Mouse (Mus musculus) intestine, postnatal 0 days (tissue): ENCODE results near the gene Espn. TPM values are rescaled to one million over a fixed set of nuclear protein-coding genes. Genes with fewer than 3 reads are reported as not detected.

Source experiments
- ATAC-seq: fragments of 200-750 bp; cut with Nextera tagmentation; 2 replicates; pipeline ENCODE4 v1.8.0; 2017; ENCODE audit warnings: mild to moderate bottlenecking, moderate TSS enrichment, moderate library complexity
- H3K27ac ChIP-seq: fragments of 300-500 bp; sonication (generic); 2 replicates; pipeline ENCODE4 v1.5.1; 2014; ENCODE audit warnings: mild to moderate bottlenecking, low read depth, low read length, moderate library complexity
- H3K27me3 ChIP-seq: fragments of 300-500 bp; sonication (generic); replicated peaks from 2 replicates; pipeline ENCODE4 v1.6.1; 2014; ENCODE audit warnings: low read length, mixed read lengths; ENCODE audit not compliant: control insufficient read depth, insufficient read depth
- H3K36me3 ChIP-seq: fragments of 300-500 bp; sonication (generic); 2 replicates; pipeline ENCODE4 v1.6.1; 2014; ENCODE audit warnings: mild to moderate bottlenecking, moderate library complexity; ENCODE audit not compliant: control insufficient read depth, insufficient read depth
- H3K4me1 ChIP-seq: fragments of 300-500 bp; sonication (generic); replicated peaks from 2 replicates; pipeline ENCODE4 v1.6.1; 2014; ENCODE audit warnings: antibody characterized with exemption, low read length, mixed read lengths; ENCODE audit not compliant: control insufficient read depth, insufficient read depth
- H3K4me2 ChIP-seq: fragments of 300-500 bp; sonication (generic); replicated peaks from 2 replicates; pipeline ENCODE4 v1.6.1; 2014; ENCODE audit warnings: low read depth, mild to moderate bottlenecking, moderate library complexity
- H3K4me3 ChIP-seq: fragments of 300-500 bp; sonication (generic); 2 replicates; pipeline ENCODE4 v1.5.1; 2014; ENCODE audit warnings: low read depth, low read length
- H3K9ac ChIP-seq: fragments of 300-500 bp; sonication (generic); 2 replicates; pipeline ENCODE4 v1.6.1; 2014; ENCODE audit warnings: mild to moderate bottlenecking, low read depth, low read length
- H3K9me3 ChIP-seq: fragments of 300-500 bp; sonication (generic); 2 replicates; pipeline ENCODE4 v1.6.1; 2016; ENCODE audit warnings: mixed run types; ENCODE audit not compliant: control insufficient read depth
- CTCF ChIP-seq: sonication (generic); IDR thresholded peaks from 2 replicates; pipeline ENCODE4 v1.5.1; 2016; ENCODE audit warnings: low read depth, mild to moderate bottlenecking, control low read depth, antibody characterized with exemption, moderate library complexity
- WGBS: fragments of 180-500 bp; shearing (Covaris S2); extraction: QIAGEN DNeasy Blood & Tissue Kit; methylation state at CpG from one replicate; pipeline ENCODE4 v1.1.7; 2014; 5-methylcytosine and 5-hydroxymethylcytosine counted together
- polyA plus RNA-seq: library from polyadenylated mRNA; unstranded; fragments of >200 nt; fragmentation: Nextera tagmentation; extraction: Ambion mirVana; gene quantifications from 2 replicates; pipeline ENCODE4 v1.2.1, GENCODE M21; 2015

The Espn gene
- polyA plus RNA-seq, 1 experiment from 2014 or later, result 264 TPM

- no peak for TF ChIP-seq CTCF
- no peak for ATAC-seq
- no peaks in the 10 kb centered on the region for H3K36me3 ChIP-seq
- H3K4me3 ChIP-seq, result no peak overlapping the region
- peak overlapping the region; percentile 21; the same call in 1 of the 2 replicates for H3K4me2 ChIP-seq
- no peaks in the 10 kb centered on the region for H3K27me3 ChIP-seq
- no peak overlapping the region for H3K9ac ChIP-seq
- peak overlapping the region; percentile 41; the same call in 1 of the 2 replicates for H3K27ac ChIP-seq
- no peaks in the 10 kb centered on the region for H3K9me3 ChIP-seq
- 0 out of 2 replicates have a peak, but pooled peaks cover 11% of the 10 kb centered on the region for H3K4me1 ChIP-seq
- WGBS, result 78% methylated on average over 9 of the region's 9 CpGs
These were observed 35.0 kb upstream of the Espn start for GRCm38 (mm10) chr4:152187142-152187541.

DNA sequence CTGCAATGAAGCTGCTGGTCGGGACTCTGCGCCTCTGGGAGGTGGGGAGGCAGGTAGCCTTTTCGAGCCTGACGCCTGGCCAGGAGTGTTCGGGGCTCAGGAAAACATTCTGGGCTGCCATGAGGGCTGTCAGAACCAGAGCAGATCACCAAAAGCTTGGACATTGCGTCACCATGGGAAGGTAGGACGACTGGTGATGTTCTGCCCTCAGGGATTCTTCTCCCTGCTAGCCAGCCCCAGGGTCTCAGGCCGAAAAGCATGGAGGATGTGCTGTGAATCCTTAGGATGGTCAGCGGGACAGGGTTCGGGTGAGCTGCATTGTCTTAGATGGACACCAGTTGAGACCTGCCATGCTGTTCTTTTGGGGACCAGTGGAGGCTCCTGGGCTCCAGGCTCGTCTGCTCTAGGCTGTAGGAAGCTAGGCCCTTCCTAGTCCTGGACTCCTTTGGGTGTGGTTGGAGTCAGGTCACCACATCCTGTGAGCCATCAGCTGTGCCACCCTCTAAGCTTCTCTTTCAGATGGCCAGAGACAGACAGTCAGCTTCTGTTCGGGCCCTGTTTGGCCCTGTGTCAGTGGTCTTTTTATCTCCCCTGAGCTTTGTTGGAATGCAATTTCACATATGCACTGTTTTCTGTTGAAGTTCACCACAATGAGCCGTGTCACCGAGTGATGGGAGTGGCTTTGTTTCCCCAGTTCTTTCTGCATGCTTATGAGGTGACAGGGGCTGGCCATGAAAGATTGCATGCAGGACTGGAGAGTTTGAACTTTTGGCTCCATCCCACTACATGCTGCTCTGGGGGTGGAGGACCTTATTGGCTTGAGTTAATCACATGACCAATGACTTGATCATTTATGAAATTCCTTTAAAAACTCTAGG is 34.3 kb upstream of the Espn start:
- no peak for TF ChIP-seq CTCF
- H3K4me1 ChIP-seq, result 0 out of 2 replicates have a peak, but pooled peaks cover 11% of the 10 kb centered on the region
- H3K27ac ChIP-seq, result peak overlapping the region; percentile 78
- H3K9me3 ChIP-seq, result no peaks in the 10 kb centered on the region
- H3K27me3 ChIP-seq, result no peaks in the 10 kb centered on the region
- peak overlapping the region; percentile 53 for H3K4me2 ChIP-seq
- 0 out of 2 replicates have a peak overlapping the region, but pooled peaks have one; percentile 17 for H3K9ac ChIP-seq
- 41% methylated on average over 14 of the region's 14 CpGs for WGBS
- H3K36me3 ChIP-seq, result no peaks in the 10 kb centered on the region
- ATAC-seq, result no peak
- H3K4me3 ChIP-seq, result peak overlapping the region; percentile 21

- no peak for TF ChIP-seq CTCF
- Histone ChIP-seq H3K9me3 (no peaks in the 10 kb centered on the region), H3K4me1 (0 out of 2 replicates have a peak, but pooled peaks cover 11% of the 10 kb centered on the region), H3K4me3 (peak overlapping the region; percentile 21), H3K36me3 (no peaks in the 10 kb centered on the region), H3K9ac (0 out of 2 replicates have a peak overlapping the region, but pooled peaks have one; percentile 17), H3K4me2 (peak overlapping the region; percentile 53), H3K27me3 (no peaks in the 10 kb centered on the region), H3K27ac (peak overlapping the region; percentile 78)
- 8% methylated on average over 19 of the region's 19 CpGs for WGBS
- peak; percentile 61 for ATAC-seq
These were observed 33.5 kb upstream of the Espn start for GRCm38 (mm10) chr4:152185510-152186204.

DNA sequence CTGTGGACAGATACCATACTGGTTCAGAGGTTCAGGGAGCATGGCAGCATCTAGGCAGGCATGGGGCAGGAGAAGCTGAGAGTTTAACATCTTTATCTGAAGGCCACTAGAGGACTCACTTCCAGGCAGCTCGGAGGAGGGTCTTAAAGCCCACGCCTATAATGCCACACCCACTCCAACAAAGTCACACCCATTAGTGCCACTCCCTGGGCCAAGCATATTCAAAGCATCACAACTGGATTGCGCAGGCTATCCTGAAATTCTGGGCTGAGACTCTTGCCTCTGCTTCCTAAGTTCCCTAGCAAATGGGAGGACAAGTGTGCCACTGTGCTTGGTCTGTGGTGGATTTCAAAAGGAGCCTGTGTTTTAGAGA is 33.0 kb upstream of the Espn start:
- no peaks in the 10 kb centered on the region for H3K36me3 ChIP-seq
- H3K9me3 ChIP-seq, result no peaks in the 10 kb centered on the region
- peak; percentile 68 for TF ChIP-seq CTCF
- H3K27ac ChIP-seq, result peak overlapping the region; percentile 78
- no peak overlapping the region for H3K9ac ChIP-seq
- peak overlapping the region; percentile 21; the same call in 1 of the 2 replicates for H3K4me3 ChIP-seq
- WGBS, result 2% methylated on average over 3 of the region's 3 CpGs
- H3K27me3 ChIP-seq, result no peaks in the 10 kb centered on the region
- ATAC-seq, result peak; percentile 51; the same call in 1 of the 2 replicates
- 0 out of 2 replicates have a peak, but pooled peaks cover 11% of the 10 kb centered on the region for H3K4me1 ChIP-seq
- peak overlapping the region; percentile 53 for H3K4me2 ChIP-seq

- WGBS, result 54% methylated on average over 7 of the region's 7 CpGs
- ATAC-seq, result no peak
These were observed 32.3 kb upstream of the Espn start for GRCm38 (mm10) chr4:152184353-152185035.

More at GRCm38 (mm10) chr4:152184353-152185035, 32.3 kb upstream of the Espn start:
- Histone ChIP-seq H3K9me3 (no peaks in the 10 kb centered on the region), H3K27ac (no peak overlapping the region), H3K4me1 (0 out of 2 replicates have a peak, but pooled peaks cover 11% of the 10 kb centered on the region), H3K36me3 (no peaks in the 10 kb centered on the region), H3K9ac (no peak overlapping the region), H3K27me3 (no peaks in the 10 kb centered on the region), H3K4me2 (no peak overlapping the region), H3K4me3 (no peak overlapping the region)
- peak; percentile 60 for TF ChIP-seq CTCF
